Mouse (Mus musculus) heart, embryonic 16.5 days (tissue): ENCODE data around the gene Ssh3. TPM values are rescaled to one million over a fixed set of nuclear protein-coding genes. Genes with fewer than 3 reads are reported as not detected.

ENCODE experiments used
- ATAC-seq: fragments of 200-750 bp; cut with Nextera tagmentation; replicated peaks from 2 replicates; pipeline ENCODE4 v1.8.0; 2017; ENCODE audit warnings: moderate number of reproducible peaks; ENCODE audit not compliant: insufficient read depth, low FRiP score; ENCODE audit errors: extremely low read depth
- H3K27ac ChIP-seq: fragments of 300-500 bp; sonication (generic); 2 replicates; pipeline ENCODE4 v1.5.1; 2014; ENCODE audit warnings: mild to moderate bottlenecking, low read length, control low read depth, moderate library complexity
- H3K27me3 ChIP-seq: fragments of 300-500 bp; sonication (generic); 2 replicates; pipeline ENCODE4 v1.6.1; 2014; ENCODE audit warnings: low read length, mixed read lengths; ENCODE audit not compliant: control insufficient read depth, insufficient read depth
- H3K36me3 ChIP-seq: fragments of 300-500 bp; sonication (generic); 2 replicates; pipeline ENCODE4 v1.6.1; 2014; ENCODE audit not compliant: control insufficient read depth, insufficient read depth
- H3K4me1 ChIP-seq: fragments of 300-500 bp; sonication (generic); 2 replicates; pipeline ENCODE4 v1.6.1; 2014; ENCODE audit warnings: low read length, mixed read lengths; ENCODE audit not compliant: control insufficient read depth, insufficient read depth
- H3K4me2 ChIP-seq: fragments of 300-500 bp; sonication (generic); 2 replicates; pipeline ENCODE4 v1.6.1; 2014; ENCODE audit warnings: low read depth, mild to moderate bottlenecking, control low read depth, low read length
- H3K4me3 ChIP-seq: fragments of 300-500 bp; sonication (generic); 2 replicates; pipeline ENCODE4 v1.5.1; 2014; ENCODE audit warnings: mild to moderate bottlenecking, control low read depth, low read length
- H3K9ac ChIP-seq: fragments of 300-500 bp; sonication (generic); 2 replicates; pipeline ENCODE4 v1.6.1; 2014; ENCODE audit warnings: low read length, control low read depth
- H3K9me3 ChIP-seq: fragments of 300-500 bp; sonication (generic); replicated peaks from 2 replicates; pipeline ENCODE4 v1.6.1; 2016; ENCODE audit warnings: low read length; ENCODE audit not compliant: control insufficient read depth
- WGBS: fragments of 180-500 bp; shearing (Covaris S2); extraction: QIAGEN DNeasy Blood & Tissue Kit; methylation state at CpG from one replicate; pipeline ENCODE4 v1.1.7; 2014; 5-methylcytosine and 5-hydroxymethylcytosine counted together
- polyA plus RNA-seq: library from polyadenylated mRNA; unstranded; fragments of >200 nt; fragmentation: Nextera tagmentation; extraction: Ambion mirVana; gene quantifications from 2 replicates; pipeline ENCODE4 v1.2.1, GENCODE M21; 2015

The Ssh3 gene
- polyA plus RNA-seq, 1 experiment from 2014 or later = 8.3 TPM

- 64% methylated on average over 5 of the region's 5 CpGs for WGBS
- Histone ChIP-seq H3K4me2 (peak overlapping the region; percentile 66), H3K27me3 (no peaks in the 10 kb centered on the region), H3K27ac (peak overlapping the region; percentile 86), H3K9me3 (no peaks in the 10 kb centered on the region), H3K36me3 (no peaks in the 10 kb centered on the region), H3K4me3 (peak overlapping the region; percentile 97), H3K4me1 (peaks cover 58% of the 10 kb centered on the region), H3K9ac (peak overlapping the region; percentile 99)
- ATAC-seq = no peak
Measured at GRCm38 (mm10) chr19:4304251-4304821, 35.4 kb upstream of the Ssh3 start.

- H3K9ac ChIP-seq = no peak overlapping the region
- H3K36me3 ChIP-seq = no peaks in the 10 kb centered on the region
- peak overlapping the region; percentile 66 for H3K4me2 ChIP-seq
- no peaks in the 10 kb centered on the region for H3K27me3 ChIP-seq
- H3K9me3 ChIP-seq = no peaks in the 10 kb centered on the region
- no peak for ATAC-seq
- H3K4me3 ChIP-seq = peak overlapping the region; percentile 15; the same call in 1 of the 2 replicates
- H3K4me1 ChIP-seq = peaks cover 61% of the 10 kb centered on the region
- H3K27ac ChIP-seq = peak overlapping the region; percentile 85
- 81% methylated on average over 5 of the region's 5 CpGs for WGBS
Measured at GRCm38 (mm10) chr19:4303640-4303995, 34.6 kb upstream of the Ssh3 start.

DNA sequence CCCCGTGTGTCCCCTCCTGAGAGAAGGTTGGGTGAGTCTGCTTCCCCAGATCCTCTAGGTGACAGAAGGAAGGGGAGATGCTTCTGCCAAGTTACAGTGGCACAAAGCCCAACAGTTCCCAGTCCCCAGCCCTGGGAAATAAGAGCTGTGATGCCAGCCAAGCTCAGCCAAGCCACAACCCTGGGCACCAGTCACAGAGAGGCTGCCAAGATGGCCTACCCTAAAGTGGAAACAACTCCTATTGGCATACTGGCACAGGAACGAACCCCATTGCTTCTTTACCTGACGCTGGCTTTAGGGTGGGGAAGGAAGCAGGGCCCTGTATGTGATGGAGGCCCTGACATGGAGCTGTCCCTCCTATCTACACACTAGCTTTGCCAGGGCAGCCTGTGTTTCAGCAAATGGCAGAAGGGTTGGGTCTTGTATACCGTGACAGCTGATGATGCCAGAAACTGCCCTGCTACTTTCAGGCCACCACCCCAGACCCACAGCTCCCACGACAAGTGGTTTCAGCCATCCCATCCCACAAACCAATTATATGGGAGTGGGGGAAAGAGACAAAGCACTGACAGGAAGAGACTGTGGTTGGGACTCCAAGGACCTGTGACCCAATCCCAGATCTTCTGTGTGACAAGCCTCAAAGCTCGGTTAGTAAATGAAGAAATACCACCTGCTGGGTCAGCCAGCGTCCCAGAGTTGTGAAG, 34.1 kb upstream of the Ssh3 start:
- no peak for ATAC-seq
- H3K27ac ChIP-seq = peak overlapping the region; percentile 85
- no peaks in the 10 kb centered on the region for H3K36me3 ChIP-seq
- H3K4me1 ChIP-seq = peaks cover 61% of the 10 kb centered on the region
- H3K4me2 ChIP-seq = peak overlapping the region; percentile 66
- H3K27me3 ChIP-seq = no peaks in the 10 kb centered on the region
- 59% methylated on average over 7 of the region's 7 CpGs for WGBS
- peak overlapping the region; percentile 25 for H3K4me3 ChIP-seq
- H3K9me3 ChIP-seq = no peaks in the 10 kb centered on the region
- H3K9ac ChIP-seq = peak overlapping the region; percentile 62

GRCm38 (mm10) chr19:4301735-4302651, 33.0 kb upstream of the Ssh3 start:
- no peaks in the 10 kb centered on the region for H3K27me3 ChIP-seq
- no peaks in the 10 kb centered on the region for H3K9me3 ChIP-seq
- H3K4me2 ChIP-seq = peak overlapping the region; percentile 66
- WGBS = 24% methylated on average over 21 of the region's 21 CpGs
- H3K36me3 ChIP-seq = no peaks in the 10 kb centered on the region
- H3K4me3 ChIP-seq = peak overlapping the region; percentile 25
- peak overlapping the region; percentile 85 for H3K27ac ChIP-seq
- peaks cover 61% of the 10 kb centered on the region for H3K4me1 ChIP-seq
- ATAC-seq = peak; percentile 33; the same call in 1 of the 2 replicates
- H3K9ac ChIP-seq = peak overlapping the region; percentile 62

DNA sequence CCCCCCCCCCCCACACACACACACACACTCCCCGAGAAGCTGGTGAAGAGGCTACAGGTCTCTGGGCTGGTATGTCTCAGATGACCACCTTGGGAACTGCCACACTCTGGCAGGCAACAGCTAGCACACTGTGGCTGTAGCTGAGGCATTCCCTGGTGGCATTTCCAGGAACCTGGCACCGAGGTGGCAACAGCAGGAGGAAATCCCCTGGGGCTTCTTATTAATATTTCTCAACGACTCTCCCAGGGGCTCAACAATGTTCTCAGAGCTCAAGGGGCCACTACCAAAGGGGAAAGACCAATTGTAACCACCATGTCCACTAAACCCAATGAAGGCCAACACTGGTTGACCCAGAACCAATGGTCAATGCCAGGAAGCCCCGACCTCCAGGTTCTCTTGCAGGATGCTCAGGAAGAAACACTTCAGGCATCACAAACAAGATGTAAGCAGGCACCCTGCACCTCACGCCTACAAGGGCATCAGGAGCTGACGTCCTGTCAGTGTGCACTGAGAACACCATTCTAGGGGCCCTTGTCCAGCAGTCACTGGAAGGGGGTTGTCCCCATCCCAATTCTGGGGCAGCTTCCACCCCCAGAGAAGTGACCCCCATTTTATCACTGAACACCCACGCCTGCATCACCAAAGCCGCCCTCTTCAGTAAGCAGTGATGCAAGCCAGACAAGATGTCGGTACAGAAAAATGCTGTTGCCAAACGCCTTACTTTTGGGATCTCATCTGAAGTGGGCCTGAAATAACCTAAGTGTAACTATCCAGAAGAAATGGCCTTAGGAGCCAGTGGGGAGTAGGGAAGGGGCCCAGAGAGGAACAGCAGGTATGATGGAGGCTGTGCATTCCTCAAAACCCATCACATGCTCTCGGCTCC, 32.1 kb upstream of the Ssh3 start:
- Histone ChIP-seq H3K27ac (peak overlapping the region; percentile 85), H3K4me2 (peak overlapping the region; percentile 66), H3K4me3 (peak overlapping the region; percentile 25; the same call in 1 of the 2 replicates), H3K9ac (peak overlapping the region; percentile 62; the same call in 1 of the 2 replicates), H3K4me1 (peaks cover 56% of the 10 kb centered on the region), H3K36me3 (no peaks in the 10 kb centered on the region), H3K9me3 (no peaks in the 10 kb centered on the region), H3K27me3 (no peaks in the 10 kb centered on the region)
- 53% methylated on average over 11 of the region's 11 CpGs for WGBS
- ATAC-seq = no peak

DNA sequence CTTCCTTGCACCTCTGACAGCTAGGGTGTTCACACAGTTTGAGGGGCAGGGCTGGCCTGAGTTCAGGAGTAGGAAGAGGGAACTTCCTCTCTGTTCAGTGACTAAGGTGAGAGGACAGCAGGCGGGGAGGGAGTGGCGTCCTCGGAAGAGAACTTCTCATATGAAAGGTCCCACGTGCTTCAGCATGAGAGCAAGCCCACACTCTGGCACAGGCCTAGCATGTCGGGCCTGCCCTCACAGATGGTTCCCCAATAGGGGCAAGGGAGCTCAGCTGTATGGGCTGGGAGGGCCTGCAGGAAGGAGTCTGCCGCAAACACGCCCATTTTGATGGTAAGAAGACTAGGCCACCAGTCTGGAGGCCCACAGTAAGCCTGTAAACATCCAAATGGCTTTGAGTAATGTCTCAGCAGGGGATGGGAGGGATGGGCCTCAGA, 31.3 kb upstream of the Ssh3 start:
- 56% methylated on average over 7 of the region's 7 CpGs for WGBS
- H3K4me1 ChIP-seq = peaks cover 56% of the 10 kb centered on the region
- no peaks in the 10 kb centered on the region for H3K9me3 ChIP-seq
- no peak overlapping the region for H3K4me3 ChIP-seq
- no peaks in the 10 kb centered on the region for H3K36me3 ChIP-seq
- ATAC-seq = peak; percentile 41; the same call in 1 of the 2 replicates
- H3K9ac ChIP-seq = peak overlapping the region; percentile 44
- H3K4me2 ChIP-seq = peak overlapping the region; percentile 66; the same call in 1 of the 2 replicates
- H3K27me3 ChIP-seq = no peaks in the 10 kb centered on the region
- peak overlapping the region; percentile 85 for H3K27ac ChIP-seq

GRCm38 (mm10) chr19:4299574-4300270, 30.7 kb upstream of the Ssh3 start:
- no peak for ATAC-seq
- Histone ChIP-seq H3K27ac (peak overlapping the region; percentile 85), H3K4me3 (no peak overlapping the region), H3K36me3 (no peaks in the 10 kb centered on the region), H3K9me3 (no peaks in the 10 kb centered on the region), H3K27me3 (no peaks in the 10 kb centered on the region), H3K4me1 (peaks cover 50% of the 10 kb centered on the region), H3K4me2 (no peak overlapping the region), H3K9ac (peak overlapping the region; percentile 44; the same call in 1 of the 2 replicates)
- 69% methylated on average over 6 of the region's 6 CpGs for WGBS

GRCm38 (mm10) chr19:4299126-4299525, 30.1 kb upstream of the Ssh3 start:
- Histone ChIP-seq H3K4me3 (no peak overlapping the region), H3K4me1 (peaks cover 44% of the 10 kb centered on the region), H3K9ac (no peak overlapping the region), H3K36me3 (no peaks in the 10 kb centered on the region), H3K27me3 (no peaks in the 10 kb centered on the region), H3K9me3 (no peaks in the 10 kb centered on the region), H3K4me2 (no peak overlapping the region), H3K27ac (peak overlapping the region; percentile 85)
- ATAC-seq = no peak
- WGBS = 90% methylated on average over 7 of the region's 7 CpGs
